Mouse (Mus musculus) left cerebral cortex, adult 8-10 months (tissue): ENCODE measurements at regions not wholly inside any gene's neighbourhood (a gene's known extent, or its start where the extent isn't known, plus 50 kb on each side); places are given as distances from the start of the nearest gene placed in this dataset.

Source experiments
- DNase-seq, 2 experiments: peaks; one replicate each; pipeline ENCODE4 v3.0.0; 2022; ENCODE audit warnings: low spot score in 2 of 2

GRCm38 (mm10) chr10:38538766-38539165 lies 282.8 kb downstream of the Rfpl4b start:
- no peak for DNase-seq

DNA sequence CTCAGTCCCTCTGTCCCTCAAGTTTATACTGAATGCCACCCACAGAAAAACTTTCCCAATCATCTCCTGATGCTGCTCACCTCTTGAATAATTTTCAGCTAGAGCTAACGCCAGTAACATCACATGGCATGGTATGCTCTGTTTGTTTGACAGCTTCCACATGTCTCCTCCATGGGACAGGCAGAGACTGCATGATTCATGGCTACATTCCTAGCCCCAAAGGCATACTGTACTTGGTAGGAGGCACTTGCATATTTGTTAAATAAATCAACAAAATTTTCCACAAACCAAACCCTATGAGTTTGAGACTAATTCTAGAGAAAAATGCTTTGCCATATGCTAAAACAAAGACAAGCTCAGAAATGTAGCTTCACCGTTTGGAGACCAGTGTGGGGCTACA lies 304.9 kb downstream of the Rfpl4b start:
- DNase-seq, result no peak
